Mouse (Mus musculus): ENCODE results near the gene Tifa.
"Not testable (repeated sequence)": the region's sequence is repeated elsewhere in the genome, so short reads cannot be mapped to it uniquely, and the experiment has no call there.

The Tifa gene

GRCm38 (mm10) chr3:127783680-127784079 lies 5.9 kb upstream of the Tifa start:
- DNase-seq (ENCODE audit: low read depth in 1 of 2, low spot score in 2 of 2): not testable (repeated sequence)

- no peak for DNase-seq (ENCODE audit: low read depth in 1 of 2, low spot score in 2 of 2)
These were observed 2.6 kb upstream of the Tifa start for GRCm38 (mm10) chr3:127787032-127787431.

GRCm38 (mm10) chr3:127788038-127788437 lies 1.6 kb upstream of the Tifa start:
- no peak for DNase-seq (ENCODE audit: low read depth in 1 of 2, low spot score in 2 of 2)

- DNase-seq (ENCODE audit: low read depth in 1 of 2, low spot score in 2 of 2): no peak
These were observed 686 bp upstream of the Tifa start for GRCm38 (mm10) chr3:127788919-127789318.

- DNase-seq (ENCODE audit: low read depth in 1 of 2, low spot score in 2 of 2): peak in 1 of 2 experiments; percentile 63
These were observed 840 bp downstream of the Tifa start for GRCm38 (mm10) chr3:127790234-127791055.

GRCm38 (mm10) chr3:127791056-127791483 lies 1.5 kb downstream of the Tifa start:
- DNase-seq (ENCODE audit: low read depth in 1 of 2, low spot score in 2 of 2): no peak

- no peak for DNase-seq (ENCODE audit: low read depth in 1 of 2, low spot score in 2 of 2)
These were observed 2.3 kb downstream of the Tifa start for GRCm38 (mm10) chr3:127791595-127792561.

- peak in 1 of 2 experiments; percentile 32 for DNase-seq (ENCODE audit: low read depth in 1 of 2, low spot score in 2 of 2)
These were observed 3.4 kb downstream of the Tifa start for GRCm38 (mm10) chr3:127793022-127793421.

GRCm38 (mm10) chr3:127795762-127796161 lies 6.2 kb downstream of the Tifa start:
- no peak for DNase-seq (ENCODE audit: low read depth in 1 of 2, low spot score in 2 of 2)

- DNase-seq (ENCODE audit: low read depth in 1 of 2, low spot score in 2 of 2): peak in 1 of 2 experiments; percentile 19
These were observed 6.7 kb downstream of the Tifa start for GRCm38 (mm10) chr3:127796271-127796670.

- no peak for DNase-seq (ENCODE audit: low read depth in 1 of 2, low spot score in 2 of 2)
These were observed 11.6 kb downstream of the Tifa start for GRCm38 (mm10) chr3:127801162-127801561.

- DNase-seq (ENCODE audit: low read depth in 1 of 2, low spot score in 2 of 2): no peak
These were observed 13.2 kb downstream of the Tifa start for GRCm38 (mm10) chr3:127802814-127803213.

GRCm38 (mm10) chr3:127804439-127804838 lies 14.8 kb downstream of the Tifa start:
- no peak for DNase-seq (ENCODE audit: low read depth in 1 of 2, low spot score in 2 of 2)

GRCm38 (mm10) chr3:127805071-127805470 lies 15.5 kb downstream of the Tifa start:
- DNase-seq (ENCODE audit: low read depth in 1 of 2, low spot score in 2 of 2): no peak

- DNase-seq (ENCODE audit: low read depth in 1 of 2, low spot score in 2 of 2): no peak
These were observed 16.4 kb downstream of the Tifa start for GRCm38 (mm10) chr3:127805991-127806390.

- no peak for DNase-seq (ENCODE audit: low read depth in 1 of 2, low spot score in 2 of 2)
These were observed 18.2 kb downstream of the Tifa start for GRCm38 (mm10) chr3:127807846-127808245.

- no peak for DNase-seq (ENCODE audit: low read depth in 1 of 2, low spot score in 2 of 2)
These were observed 19.5 kb downstream of the Tifa start for GRCm38 (mm10) chr3:127809103-127809502.

- DNase-seq (ENCODE audit: low read depth in 1 of 2, low spot score in 2 of 2): no peak
These were observed 27.6 kb downstream of the Tifa start for GRCm38 (mm10) chr3:127817120-127817683.

- DNase-seq (ENCODE audit: low read depth in 1 of 2, low spot score in 2 of 2): no peak
These were observed 29.4 kb downstream of the Tifa start for GRCm38 (mm10) chr3:127818694-127819663.

- DNase-seq (ENCODE audit: low read depth in 1 of 2, low spot score in 2 of 2): no peak
These were observed 30.8 kb downstream of the Tifa start for GRCm38 (mm10) chr3:127820400-127820799.
